Mouse (Mus musculus): ENCODE measurements around the gene Cacnb2.

Gene Cacnb2

GRCm38 (mm10) chr2:14602788-14603187 lies at the start of gene Cacnb2:
Gene Cacnb2 (plus strand): TSS chr2:14603088.
- no peak for DNase-seq (ENCODE audit: low spot score)

- no peak for DNase-seq (ENCODE audit: low spot score)
Measured at GRCm38 (mm10) chr2:14568020-14568419, 34.9 kb upstream of the Cacnb2 start.

DNA sequence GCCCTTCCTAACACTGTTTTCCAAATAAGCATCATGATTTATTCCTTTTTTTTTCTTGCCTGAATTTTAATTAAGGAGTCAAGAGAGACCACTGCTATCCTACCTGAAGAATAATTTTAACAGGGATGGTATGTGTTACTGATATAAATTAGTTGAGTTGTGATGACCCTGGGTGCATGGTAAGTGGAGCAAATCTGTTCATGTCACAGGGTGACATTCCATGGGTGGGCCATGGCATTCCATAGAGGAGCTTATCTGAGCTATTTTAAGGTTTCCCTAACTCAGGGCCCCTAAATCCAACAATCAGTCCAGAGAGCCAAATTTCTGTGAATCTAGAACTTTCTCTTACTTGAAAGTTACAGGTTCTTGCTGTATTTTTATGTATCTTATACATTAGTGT lies 31.6 kb upstream of the Cacnb2 start:
- no peak for DNase-seq (ENCODE audit: low spot score)

GRCm38 (mm10) chr2:14589541-14589940 lies 13.3 kb upstream of the Cacnb2 start:
- DNase-seq (ENCODE audit: low spot score) = no peak

DNA sequence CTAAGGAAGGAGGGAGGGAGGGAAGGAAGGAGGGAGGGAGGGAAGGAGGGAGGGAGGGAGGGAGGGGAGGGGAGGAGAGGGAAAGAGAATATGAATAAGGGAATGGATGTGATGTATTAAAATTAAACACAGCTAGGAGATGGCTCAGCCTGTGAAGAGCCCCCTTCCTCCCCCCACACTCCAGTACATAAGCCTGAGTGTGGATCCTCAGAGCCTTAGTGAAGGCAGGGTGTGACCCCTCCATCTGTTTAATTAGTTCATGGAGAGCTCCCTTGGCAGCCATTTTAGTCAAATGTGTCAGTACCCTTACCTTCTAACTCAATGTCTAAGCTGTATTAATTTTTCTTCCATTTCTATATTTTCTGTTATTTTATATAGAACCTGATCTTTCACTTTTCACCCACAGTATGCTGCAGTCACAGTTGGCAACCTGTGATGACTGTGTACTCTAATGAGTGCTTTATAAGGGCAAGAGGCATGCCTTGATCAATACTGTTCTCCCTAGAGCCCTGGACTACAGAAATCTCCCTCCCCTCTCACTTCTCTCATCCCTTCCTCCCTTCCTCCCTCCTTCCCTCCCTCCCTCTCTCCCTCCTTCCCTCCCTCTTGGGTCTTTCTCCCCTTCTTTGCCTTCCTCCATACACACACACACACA lies 4.9 kb upstream of the Cacnb2 start:
- no peak for DNase-seq (ENCODE audit: low spot score)

DNA sequence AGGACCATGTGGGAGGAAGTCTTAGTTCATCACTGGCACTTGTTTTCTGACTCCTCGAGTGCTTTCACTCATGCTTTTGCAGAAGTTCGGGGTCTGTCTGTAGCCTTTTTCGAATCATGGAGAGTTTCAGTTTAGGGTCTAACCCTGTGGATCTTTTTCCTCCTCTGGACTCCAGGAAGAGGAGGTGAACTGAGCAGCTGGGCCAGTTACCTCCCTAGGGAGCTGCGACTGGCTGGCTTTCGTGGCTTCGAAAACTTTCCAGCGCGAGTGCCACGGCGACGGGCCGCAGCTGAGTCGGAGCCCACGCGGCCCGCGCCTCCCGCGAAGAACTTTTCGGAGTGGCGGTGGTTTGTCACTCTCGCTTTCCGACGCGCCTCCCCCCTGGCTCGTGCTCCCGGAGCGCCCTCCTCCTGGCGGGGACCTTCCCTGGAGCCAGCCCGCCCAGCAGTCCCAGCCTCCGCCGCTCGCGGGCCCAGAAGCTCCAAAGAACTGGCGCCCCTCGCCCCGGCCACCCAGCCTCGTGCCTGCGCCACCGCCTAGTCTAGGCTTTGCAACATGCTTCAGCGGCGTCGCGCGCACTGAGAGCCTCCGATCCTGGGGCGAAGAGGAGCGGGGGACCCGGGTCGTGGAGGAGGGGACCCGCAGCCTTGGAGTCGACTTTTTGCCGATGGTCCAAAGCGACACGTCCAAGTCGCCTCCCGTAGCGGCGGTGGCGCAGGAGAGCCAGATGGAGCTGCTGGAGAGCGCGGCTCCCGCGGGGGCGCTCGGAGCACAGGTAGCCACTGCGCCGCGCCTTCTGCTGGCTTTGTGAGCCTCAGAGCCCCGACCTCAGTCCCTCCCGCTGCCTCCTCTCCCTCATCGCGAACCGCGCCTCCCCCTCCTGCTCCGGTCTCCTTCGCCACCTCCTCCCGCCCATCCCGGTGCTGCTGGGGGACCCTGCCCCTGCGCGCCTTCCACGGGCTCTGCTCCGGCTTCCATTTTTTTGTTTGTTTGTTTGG lies 1.2 kb downstream of the Cacnb2 start:
- no peak for DNase-seq (ENCODE audit: low spot score)

- DNase-seq (ENCODE audit: low spot score) = no peak
Measured at GRCm38 (mm10) chr2:14604791-14605190, 1.9 kb downstream of the Cacnb2 start.

DNA sequence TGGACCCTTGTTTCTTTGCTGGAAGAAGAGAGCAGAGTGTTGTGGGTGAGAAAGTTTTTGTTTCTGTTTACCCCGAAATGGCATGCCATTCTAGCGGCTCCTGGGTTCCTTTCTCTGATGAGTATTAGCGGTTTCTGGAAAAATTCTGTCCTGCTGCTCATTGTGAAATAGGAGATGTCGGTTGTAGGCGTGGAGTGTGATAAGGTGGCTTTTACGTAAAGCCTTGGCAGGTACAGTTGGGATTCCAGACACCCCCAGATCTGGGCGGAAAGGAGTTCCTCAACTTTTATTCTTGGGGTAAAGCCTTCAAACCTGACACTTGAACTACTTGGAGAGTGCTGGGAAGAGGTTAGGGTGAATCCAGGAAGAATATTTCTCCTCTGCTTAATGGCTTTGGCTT lies 2.3 kb downstream of the Cacnb2 start:
- DNase-seq (ENCODE audit: low spot score) = no peak

DNA sequence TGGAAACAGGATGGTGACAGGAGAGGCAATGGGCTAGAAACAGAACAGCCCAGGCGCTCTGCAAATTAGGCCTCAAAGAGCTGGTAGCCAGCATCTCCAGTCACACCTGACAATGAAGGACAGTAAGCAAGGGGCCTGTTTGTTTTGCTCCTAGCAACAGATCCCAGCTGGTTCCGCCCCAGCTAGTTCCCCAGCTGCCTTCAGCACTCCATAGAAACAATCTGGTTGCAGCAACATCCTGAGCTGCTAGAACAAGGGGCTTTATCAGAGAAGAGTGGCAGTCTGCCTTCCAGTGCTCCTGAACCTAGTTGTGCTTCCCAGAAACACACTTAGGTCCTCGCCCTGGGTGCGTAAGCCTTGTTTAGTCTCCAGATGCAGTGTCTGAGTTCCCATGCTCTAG lies 5.7 kb downstream of the Cacnb2 start:
- no peak for DNase-seq (ENCODE audit: low spot score)

GRCm38 (mm10) chr2:14612705-14613104 lies 9.8 kb downstream of the Cacnb2 start:
- no peak for DNase-seq (ENCODE audit: low spot score)

- DNase-seq (ENCODE audit: low spot score) = no peak
Measured at GRCm38 (mm10) chr2:14616361-14616760, 13.5 kb downstream of the Cacnb2 start.

GRCm38 (mm10) chr2:14620120-14620853 lies 17.4 kb downstream of the Cacnb2 start:
- DNase-seq (ENCODE audit: low spot score) = no peak

GRCm38 (mm10) chr2:14620891-14621290 lies 18.0 kb downstream of the Cacnb2 start:
- DNase-seq (ENCODE audit: low spot score) = no peak

- no peak for DNase-seq (ENCODE audit: low spot score)
Measured at GRCm38 (mm10) chr2:14623820-14624219, 20.9 kb downstream of the Cacnb2 start.

DNA sequence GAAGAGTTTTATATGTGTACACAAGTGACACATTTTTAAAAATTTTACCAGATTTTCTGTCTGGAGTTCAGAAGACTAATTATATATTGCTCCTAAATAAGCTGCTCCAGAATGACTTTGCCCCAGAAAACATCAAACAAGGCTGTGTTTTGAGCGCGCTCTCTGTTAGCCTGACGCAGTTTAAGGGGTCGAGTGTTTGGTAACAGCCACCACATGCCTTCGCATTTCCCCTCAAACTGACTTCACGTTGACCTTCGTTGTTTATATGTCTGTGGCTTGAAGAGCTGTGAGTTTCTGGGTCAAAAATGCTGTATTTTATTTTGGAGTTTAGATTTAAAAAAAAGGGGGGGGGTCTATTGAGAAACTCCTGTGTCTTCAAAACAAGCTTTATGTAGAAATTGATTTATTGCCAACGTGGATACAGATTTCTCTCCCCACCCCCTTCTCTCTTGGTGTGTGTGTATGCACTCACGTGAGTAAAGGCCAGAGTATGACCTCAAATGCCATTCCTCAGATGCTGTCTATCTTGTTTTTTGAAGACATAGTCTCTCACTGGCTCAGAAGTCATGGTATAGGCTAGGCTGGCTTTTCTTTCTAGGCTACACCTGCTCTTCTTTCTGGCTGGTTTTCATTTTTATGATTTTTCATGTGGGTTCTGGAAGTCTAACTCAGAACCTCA lies 27.1 kb downstream of the Cacnb2 start:
- DNase-seq (ENCODE audit: low spot score) = no peak

DNA sequence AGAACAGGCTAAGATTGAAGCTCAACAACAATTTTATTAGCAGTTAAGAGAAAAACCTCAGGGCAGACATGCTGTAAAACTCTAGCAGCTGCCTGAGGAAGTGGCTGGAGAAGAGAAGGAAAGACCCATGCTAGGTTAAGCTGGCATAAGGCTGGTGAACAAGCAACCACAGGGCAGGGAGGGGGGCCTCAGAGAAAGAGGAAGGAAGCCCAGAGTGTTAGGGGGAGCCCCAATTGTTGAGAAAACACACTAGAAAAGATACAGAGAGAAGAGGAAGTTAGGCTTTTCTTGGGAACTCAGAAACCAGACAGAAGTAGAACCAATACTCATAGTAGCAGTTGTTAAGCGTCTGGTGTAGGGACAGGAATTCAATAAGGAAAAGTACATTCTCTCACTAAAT lies 28.7 kb downstream of the Cacnb2 start:
- peak; percentile 2 for DNase-seq (ENCODE audit: low spot score)

DNA sequence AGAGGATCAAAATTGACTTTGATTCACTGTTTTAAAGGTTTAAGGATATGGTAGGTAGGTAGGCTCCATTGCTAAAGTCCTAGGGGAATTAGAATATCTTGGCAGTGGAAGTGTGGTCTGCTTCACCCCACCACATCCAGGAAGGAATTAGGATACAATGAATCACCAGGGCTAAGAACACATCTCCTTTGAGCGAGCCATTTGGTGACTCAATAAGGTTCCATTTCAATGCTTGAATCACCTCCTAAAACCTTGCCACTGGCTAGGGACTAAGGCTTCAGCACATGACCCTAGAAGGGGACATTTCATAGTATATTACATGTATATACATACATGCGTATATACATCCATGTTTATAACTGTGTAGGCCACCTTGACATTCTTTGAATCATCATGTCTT lies 30.3 kb downstream of the Cacnb2 start:
- no peak for DNase-seq (ENCODE audit: low spot score)

- no peak for DNase-seq (ENCODE audit: low spot score)
Measured at GRCm38 (mm10) chr2:14639266-14639665, 36.4 kb downstream of the Cacnb2 start.

GRCm38 (mm10) chr2:14639877-14640276 lies 37.0 kb downstream of the Cacnb2 start:
- no peak for DNase-seq (ENCODE audit: low spot score)

- DNase-seq (ENCODE audit: low spot score) = no peak
Measured at GRCm38 (mm10) chr2:14641040-14641439, 38.2 kb downstream of the Cacnb2 start.

- DNase-seq (ENCODE audit: low spot score) = no peak
Measured at GRCm38 (mm10) chr2:14651268-14651667, 48.4 kb downstream of the Cacnb2 start.

DNA sequence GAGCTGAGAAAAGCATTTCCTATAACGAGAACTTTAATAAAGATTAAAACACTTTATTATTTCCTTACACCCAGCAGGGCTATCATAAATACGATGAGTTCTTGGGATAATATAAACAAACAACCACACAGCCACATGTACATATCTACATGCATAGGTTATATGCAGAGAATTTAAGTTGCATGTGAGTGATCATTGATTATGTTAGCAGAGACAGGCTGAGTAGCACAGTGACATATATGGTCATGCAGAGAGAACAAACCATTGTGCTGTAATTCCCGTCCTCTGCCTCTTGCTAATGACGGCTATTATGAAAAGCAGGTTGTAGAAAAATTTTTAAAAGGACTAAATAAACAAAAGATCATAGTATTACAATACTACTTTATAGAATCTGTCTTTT lies 53.8 kb downstream of the Cacnb2 start:
- no peak for DNase-seq (ENCODE audit: low spot score)
